Mouse (Mus musculus) liver, embryonic 18 days (tissue): Measurements from ENCODE around the gene Trnp1. TPM values are rescaled to one million over a fixed set of nuclear protein-coding genes. Genes with fewer than 3 reads are reported as not detected.

Experiments
- polyA plus RNA-seq: library from polyadenylated mRNA; depleted of rRNA; stranded (reverse); fragments of >200 nt; gene quantifications from 2 replicates; pipeline ENCODE4 v1.2.3, GENCODE M21; 2012; rRNA removed

The Trnp1 gene
- 0.17 and 0.52 TPM in 2 replicates for polyA plus RNA-seq

GRCm38 (mm10) chr4:133498160-133498724 is at the start of gene Trnp1:
Trnp1 (minus strand) TSS chr4:133498550.

GRCm38 (mm10) chr4:133545272-133546231 is 47.2 kb upstream of the Trnp1 start, which contains the start of gene Nudc:
Nudc (minus strand) TSS chr4:133545996.

DNA sequence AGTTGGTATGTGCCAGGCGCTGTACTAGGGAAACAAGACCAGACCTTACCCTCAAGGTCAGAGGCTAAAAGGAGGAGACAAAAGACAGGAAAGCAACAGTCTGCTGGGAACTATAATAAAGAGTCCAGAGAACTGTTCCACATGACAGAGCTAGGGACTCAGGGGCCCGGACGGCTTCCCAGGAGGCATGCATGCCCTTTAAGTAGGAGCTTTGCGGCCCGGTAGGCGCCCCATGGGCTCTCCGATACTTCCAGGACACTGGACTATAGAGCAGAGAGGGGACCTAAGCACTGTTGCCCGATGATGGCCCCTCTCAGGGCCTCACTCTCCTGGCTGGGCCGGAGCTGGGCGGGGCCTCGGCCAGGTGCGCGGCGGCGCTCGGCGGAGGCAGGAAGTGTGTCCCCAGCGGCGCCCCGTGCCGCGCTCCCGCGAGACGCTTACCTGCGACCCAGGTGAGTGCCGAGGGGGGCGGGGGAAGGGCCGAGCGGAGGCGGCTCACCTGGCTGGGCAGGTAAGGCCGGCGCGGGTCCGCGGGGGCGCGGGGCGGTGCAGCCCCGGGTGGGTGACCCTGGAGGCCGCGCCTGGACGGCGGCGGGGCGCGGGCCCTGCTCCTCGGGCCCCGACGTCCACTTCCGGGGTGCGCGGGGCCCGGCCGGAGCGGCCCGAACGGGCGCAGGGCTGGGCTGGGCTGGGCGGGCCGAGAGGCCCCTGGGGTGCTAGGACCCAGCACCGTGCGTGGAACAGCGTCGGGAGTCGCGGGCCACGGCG is 20.4 kb upstream of the Trnp1 start, which contains the start of gene Kdf1:
Gene Kdf1, plus strand, starts transcription at position 363 of the 768 bp plus-strand sequence.

GRCm38 (mm10) chr4:133479458-133480184 is 18.7 kb downstream of the Trnp1 start, which contains the start of gene Tent5b:
Tent5b (plus strand) TSS chr4:133480132.

Other genes with a start within 250 kb of the Trnp1 start
- gene Sytl1, start 235.4 kb downstream of the Trnp1 start, polyA plus RNA-seq, result 1.3 TPM in 2 replicates
- 34.4 and 35.4 TPM in 2 replicates for gene Tmem222, start 220.8 kb downstream of the Trnp1 start, polyA plus RNA-seq
- 6.7 and 7.2 TPM in 2 replicates for gene Wdtc1, start 145.1 kb downstream of the Trnp1 start, polyA plus RNA-seq
- 4.9 and 5.6 TPM in 2 replicates for gene Slc9a1, start 128.8 kb downstream of the Trnp1 start, polyA plus RNA-seq
- 0.06 and 0.08 TPM in 2 replicates for gene Tent5b, start 18.4 kb downstream of the Trnp1 start, polyA plus RNA-seq
- gene Kdf1, start 20.4 kb upstream of the Trnp1 start, polyA plus RNA-seq, result 2.4 and 2.5 TPM in 2 replicates
- gene Nudc, start 47.4 kb upstream of the Trnp1 start, polyA plus RNA-seq, result 84.1 and 85.0 TPM in 2 replicates
- gene Nr0b2, start 54.8 kb upstream of the Trnp1 start, polyA plus RNA-seq, result 2.6 and 4.5 TPM in 2 replicates
- gene Gpatch3, start 76.2 kb upstream of the Trnp1 start, polyA plus RNA-seq, result 3.1 and 4.1 TPM in 2 replicates
- gene Gpn2, start 85.8 kb upstream of the Trnp1 start, polyA plus RNA-seq, result 12.9 and 13.8 TPM in 2 replicates
- gene Sfn, start 103.6 kb upstream of the Trnp1 start, polyA plus RNA-seq, result 0.66 and 0.82 TPM in 2 replicates
- 5.1 and 6.3 TPM in 2 replicates for gene Zdhhc18, start 151.6 kb upstream of the Trnp1 start, polyA plus RNA-seq
- gene Pigv, start 174.1 kb upstream of the Trnp1 start, polyA plus RNA-seq, result 4.6 and 5.1 TPM in 2 replicates